Mouse (Mus musculus): ENCODE data around the gene Cpa1. TPM values are rescaled to one million over a fixed set of nuclear protein-coding genes. Genes with fewer than 3 reads are reported as not detected.

Cpa1 gene
- polyA plus RNA-seq, 1 experiment: not detected

DNA sequence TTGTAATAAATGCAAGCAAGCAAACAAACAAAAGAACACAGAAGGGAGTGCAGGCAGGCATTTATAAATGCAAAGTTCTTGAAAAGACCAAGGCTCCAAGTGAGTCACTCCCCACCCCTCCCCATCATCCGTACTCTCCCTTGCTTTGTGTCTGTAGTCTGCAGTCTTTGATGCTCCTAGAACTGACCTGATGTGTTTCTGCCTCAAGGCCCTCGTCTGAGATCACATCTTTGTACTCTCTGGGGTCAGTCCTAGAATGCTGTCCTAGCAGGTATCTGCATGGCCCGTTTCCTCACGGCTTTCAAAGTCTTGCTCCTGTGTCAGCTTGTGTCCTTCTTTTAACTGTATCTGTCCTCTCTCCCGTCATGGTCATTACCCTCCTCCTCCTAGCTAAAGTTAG lies 19.4 kb upstream of the Cpa1 start:
- 98% methylated on average over 5 of the region's 5 CpGs for WGBS
- H3K27me3 ChIP-seq (ENCODE audit: control insufficient read depth, insufficient read depth, low read length): no peaks in the 10 kb centered on the region; the same call in 1 of the 2 replicates
- no peaks in the 10 kb centered on the region for H3K4me1 ChIP-seq (replicated peaks; ENCODE audit: control insufficient read depth, insufficient read depth, low read length)
- no peak for TF ChIP-seq CTCF (IDR thresholded peaks at IDR 0.05; ENCODE audit: borderline replicate concordance, control insufficient read depth, extremely low read depth, insufficient read depth, low read length, poor library complexity)
- TF ChIP-seq POLR2A (IDR thresholded peaks at IDR 0.05; ENCODE audit: control insufficient read depth, extremely low read depth, insufficient read depth, low read length, poor library complexity): no peak
- no peak overlapping the region for H3K4me3 ChIP-seq (ENCODE audit: control insufficient read depth, insufficient read depth, low read length)
- no peak overlapping the region for H3K27ac ChIP-seq (ENCODE audit: control insufficient read depth, insufficient read depth, low read length)
- no peaks in the 10 kb centered on the region for H3K36me3 ChIP-seq (ENCODE audit: control insufficient read depth, insufficient read depth, low read length)
- DNase-seq: no peak

DNA sequence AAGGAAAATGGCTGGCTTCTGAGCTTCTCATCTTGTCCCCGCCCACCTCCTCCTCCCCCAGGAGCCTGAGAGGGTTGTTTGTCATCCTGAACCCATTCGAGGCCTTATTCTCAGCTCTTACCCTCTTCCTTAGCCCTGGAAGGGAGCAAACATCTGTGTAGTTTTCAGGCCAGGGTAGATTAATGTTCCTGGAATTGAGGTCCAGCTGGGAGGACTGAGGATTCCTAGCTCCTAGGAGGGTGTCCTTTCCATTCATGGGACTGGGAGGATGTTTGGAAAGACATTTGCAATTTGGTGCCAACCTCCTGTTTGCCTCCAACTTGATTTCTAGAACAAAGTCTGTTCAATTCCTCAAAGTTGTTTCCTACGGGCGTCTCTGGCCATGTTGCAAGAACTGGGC lies 18.4 kb upstream of the Cpa1 start:
- WGBS: 87% methylated on average over 4 of the region's 4 CpGs
- no peaks in the 10 kb centered on the region for H3K4me1 ChIP-seq (replicated peaks; ENCODE audit: control insufficient read depth, insufficient read depth, low read length)
- H3K27me3 ChIP-seq (ENCODE audit: control insufficient read depth, insufficient read depth, low read length): no peaks in the 10 kb centered on the region; the same call in 1 of the 2 replicates
- H3K27ac ChIP-seq (ENCODE audit: control insufficient read depth, insufficient read depth, low read length): no peak overlapping the region
- no peak overlapping the region for H3K4me3 ChIP-seq (ENCODE audit: control insufficient read depth, insufficient read depth, low read length)
- no peak for DNase-seq
- H3K36me3 ChIP-seq (ENCODE audit: control insufficient read depth, insufficient read depth, low read length): no peaks in the 10 kb centered on the region
- TF ChIP-seq CTCF (IDR thresholded peaks at IDR 0.05; ENCODE audit: borderline replicate concordance, control insufficient read depth, extremely low read depth, insufficient read depth, low read length, poor library complexity): no peak
- TF ChIP-seq POLR2A (IDR thresholded peaks at IDR 0.05; ENCODE audit: control insufficient read depth, extremely low read depth, insufficient read depth, low read length, poor library complexity): no peak

DNA sequence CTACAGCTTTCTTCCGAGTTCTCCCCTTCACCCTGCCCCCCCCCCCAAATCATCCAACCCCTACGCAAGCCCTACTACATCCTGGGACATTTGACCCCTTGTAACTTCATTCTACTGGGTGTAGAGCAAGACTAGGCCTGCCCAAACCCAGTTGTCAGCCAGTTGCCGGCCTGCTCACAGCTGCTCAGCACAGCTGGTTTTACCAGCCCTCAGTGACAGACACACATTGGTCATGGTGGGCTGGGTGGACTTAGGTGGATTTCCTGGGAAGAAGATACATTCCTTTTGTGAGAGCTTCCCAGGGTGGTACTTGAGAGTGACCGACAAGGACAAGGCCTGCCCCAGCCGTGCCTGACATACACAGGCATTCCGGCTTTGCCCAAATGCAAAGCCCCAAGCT lies 18.0 kb upstream of the Cpa1 start:
- no peak overlapping the region for H3K4me3 ChIP-seq (ENCODE audit: control insufficient read depth, insufficient read depth, low read length)
- H3K27me3 ChIP-seq (ENCODE audit: control insufficient read depth, insufficient read depth, low read length): no peaks in the 10 kb centered on the region; the same call in 1 of the 2 replicates
- DNase-seq: no peak
- no peak overlapping the region for H3K27ac ChIP-seq (ENCODE audit: control insufficient read depth, insufficient read depth, low read length)
- no peaks in the 10 kb centered on the region for H3K4me1 ChIP-seq (replicated peaks; ENCODE audit: control insufficient read depth, insufficient read depth, low read length)
- H3K36me3 ChIP-seq (ENCODE audit: control insufficient read depth, insufficient read depth, low read length): no peaks in the 10 kb centered on the region
- TF ChIP-seq CTCF (IDR thresholded peaks at IDR 0.05; ENCODE audit: borderline replicate concordance, control insufficient read depth, extremely low read depth, insufficient read depth, low read length, poor library complexity) (no peak), POLR2A (IDR thresholded peaks at IDR 0.05; ENCODE audit: control insufficient read depth, extremely low read depth, insufficient read depth, low read length, poor library complexity) (no peak)
- WGBS: 95% methylated on average over 6 of the region's 6 CpGs

DNA sequence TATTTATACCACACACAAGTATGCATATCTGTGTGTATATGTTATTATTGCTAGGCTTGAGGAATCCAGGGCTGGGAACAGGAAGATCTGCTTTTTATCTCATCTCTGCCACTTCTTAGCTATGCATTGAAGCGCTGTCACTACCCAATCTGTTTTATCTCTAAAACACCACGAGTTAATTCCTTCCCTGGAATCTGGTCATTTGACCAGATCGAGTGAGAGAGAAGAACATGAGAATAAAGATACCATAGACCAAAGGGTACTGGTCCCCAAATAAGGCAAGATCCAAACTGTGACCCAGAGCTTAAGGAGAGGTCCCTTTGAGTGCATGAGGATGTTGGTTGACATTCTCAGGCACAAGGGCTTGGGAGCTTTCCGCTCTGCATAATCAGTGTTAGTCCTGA lies 17.0 kb upstream of the Cpa1 start:
- DNase-seq: no peak
- Histone ChIP-seq H3K27me3 (ENCODE audit: control insufficient read depth, insufficient read depth, low read length) (no peaks in the 10 kb centered on the region; the same call in 1 of the 2 replicates), H3K4me3 (ENCODE audit: control insufficient read depth, insufficient read depth, low read length) (no peak overlapping the region), H3K27ac (ENCODE audit: control insufficient read depth, insufficient read depth, low read length) (no peak overlapping the region), H3K4me1 (replicated peaks; ENCODE audit: control insufficient read depth, insufficient read depth, low read length) (no peaks in the 10 kb centered on the region), H3K36me3 (ENCODE audit: control insufficient read depth, insufficient read depth, low read length) (no peaks in the 10 kb centered on the region)
- TF ChIP-seq CTCF (IDR thresholded peaks at IDR 0.05; ENCODE audit: borderline replicate concordance, control insufficient read depth, extremely low read depth, insufficient read depth, low read length, poor library complexity) (no peak), POLR2A (IDR thresholded peaks at IDR 0.05; ENCODE audit: control insufficient read depth, extremely low read depth, insufficient read depth, low read length, poor library complexity) (no peak)
- 73% methylated on average over 4 of the region's 4 CpGs for WGBS

DNA sequence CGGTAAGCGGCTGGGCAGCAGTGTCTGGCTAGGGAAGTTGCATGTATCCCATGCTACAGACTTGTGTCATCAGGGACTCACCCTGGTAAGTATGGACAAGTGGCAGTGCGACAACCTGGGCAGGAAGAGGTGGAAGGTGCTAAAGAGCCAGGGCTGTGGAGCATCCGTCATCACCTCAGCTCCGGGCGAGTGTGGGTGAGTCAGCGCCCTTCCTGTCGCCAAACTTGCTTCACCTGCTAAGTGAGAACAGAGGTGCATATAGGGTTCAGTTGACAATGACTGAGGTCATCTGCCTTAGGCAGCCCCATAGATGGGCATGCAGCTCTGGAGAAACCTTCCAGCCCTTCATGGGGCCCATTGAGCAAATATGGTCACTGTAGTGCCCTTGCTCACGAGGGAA lies 14.3 kb upstream of the Cpa1 start:
- no peaks in the 10 kb centered on the region for H3K36me3 ChIP-seq (ENCODE audit: control insufficient read depth, insufficient read depth, low read length)

DNA sequence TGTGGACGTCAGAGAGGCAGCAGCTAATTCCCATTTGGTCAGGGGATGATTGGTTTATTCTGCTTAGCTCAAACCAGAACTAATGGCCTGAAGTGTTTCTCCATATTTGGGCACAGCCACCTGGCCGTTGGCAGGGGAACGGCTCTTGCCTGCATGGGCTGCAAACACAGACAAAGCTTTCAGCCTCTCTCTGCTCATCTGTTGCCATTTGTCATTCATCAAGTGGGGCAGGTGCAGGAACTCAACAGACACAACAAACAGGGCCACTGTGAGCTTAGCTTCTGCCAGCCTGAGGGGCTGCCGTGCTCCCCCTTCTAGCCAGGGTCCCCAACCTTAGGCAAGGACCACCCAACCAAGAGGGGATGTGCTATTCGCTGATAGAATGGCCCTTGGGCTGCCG lies 10.9 kb upstream of the Cpa1 start:
- no peak overlapping the region for H3K27ac ChIP-seq (ENCODE audit: control insufficient read depth, insufficient read depth, low read length)
- 93% methylated on average over 6 of the region's 6 CpGs for WGBS

More for the DNA sequence above, 14.3 kb upstream of the Cpa1 start:
- no peak overlapping the region for H3K27ac ChIP-seq (ENCODE audit: control insufficient read depth, insufficient read depth, low read length)
- DNase-seq: no peak
- H3K27me3 ChIP-seq (ENCODE audit: control insufficient read depth, insufficient read depth, low read length): no peaks in the 10 kb centered on the region
- H3K4me1 ChIP-seq (replicated peaks; ENCODE audit: control insufficient read depth, insufficient read depth, low read length): no peaks in the 10 kb centered on the region
- WGBS: 94% methylated on average over 9 of the region's 9 CpGs
- TF ChIP-seq CTCF (IDR thresholded peaks at IDR 0.05; ENCODE audit: borderline replicate concordance, control insufficient read depth, extremely low read depth, insufficient read depth, low read length, poor library complexity) (no peak), POLR2A (IDR thresholded peaks at IDR 0.05; ENCODE audit: control insufficient read depth, extremely low read depth, insufficient read depth, low read length, poor library complexity) (no peak)
- no peak overlapping the region for H3K4me3 ChIP-seq (ENCODE audit: control insufficient read depth, insufficient read depth, low read length)

DNA sequence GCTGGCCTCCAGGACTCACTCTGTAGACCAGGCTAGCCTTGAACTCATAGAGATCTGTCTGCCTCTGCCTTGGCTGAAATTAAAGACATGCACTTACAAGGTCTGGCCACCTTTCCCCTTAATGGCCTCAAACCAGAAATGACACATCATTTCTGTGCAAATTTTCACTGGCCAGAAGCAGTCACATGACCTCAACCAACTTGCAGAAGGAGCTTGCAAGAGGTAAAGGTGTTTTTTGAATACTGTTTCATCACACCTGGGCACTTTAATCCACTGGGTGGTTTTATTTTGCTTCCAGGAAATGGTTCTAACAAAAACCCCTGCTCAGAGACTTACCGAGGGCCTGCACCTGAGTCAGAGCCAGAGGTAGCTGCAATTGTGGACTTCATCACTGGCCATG lies 9.0 kb upstream of the Cpa1 start:
- H3K27me3 ChIP-seq (ENCODE audit: control insufficient read depth, insufficient read depth, low read length): no peaks in the 10 kb centered on the region
- H3K36me3 ChIP-seq (ENCODE audit: control insufficient read depth, insufficient read depth, low read length): no peaks in the 10 kb centered on the region
- WGBS: 65% methylated on average over 1 of the region's 1 CpGs
- DNase-seq: no peak
- no peak overlapping the region for H3K4me3 ChIP-seq (ENCODE audit: control insufficient read depth, insufficient read depth, low read length)
- TF ChIP-seq POLR2A (IDR thresholded peaks at IDR 0.05; ENCODE audit: control insufficient read depth, extremely low read depth, insufficient read depth, low read length, poor library complexity) (no peak), CTCF (IDR thresholded peaks at IDR 0.05; ENCODE audit: borderline replicate concordance, control insufficient read depth, extremely low read depth, insufficient read depth, low read length, poor library complexity) (no peak)
- H3K27ac ChIP-seq (ENCODE audit: control insufficient read depth, insufficient read depth, low read length): no peak overlapping the region
- H3K4me1 ChIP-seq (replicated peaks; ENCODE audit: control insufficient read depth, insufficient read depth, low read length): no peaks in the 10 kb centered on the region

More for the DNA sequence above, 10.9 kb upstream of the Cpa1 start:
- Histone ChIP-seq H3K36me3 (ENCODE audit: control insufficient read depth, insufficient read depth, low read length) (no peaks in the 10 kb centered on the region), H3K4me1 (replicated peaks; ENCODE audit: control insufficient read depth, insufficient read depth, low read length) (no peaks in the 10 kb centered on the region), H3K27me3 (ENCODE audit: control insufficient read depth, insufficient read depth, low read length) (no peaks in the 10 kb centered on the region), H3K4me3 (ENCODE audit: control insufficient read depth, insufficient read depth, low read length) (no peak overlapping the region)
- no peak for DNase-seq
- TF ChIP-seq CTCF (IDR thresholded peaks at IDR 0.05; ENCODE audit: borderline replicate concordance, control insufficient read depth, extremely low read depth, insufficient read depth, low read length, poor library complexity): no peak
- TF ChIP-seq POLR2A (IDR thresholded peaks at IDR 0.05; ENCODE audit: control insufficient read depth, extremely low read depth, insufficient read depth, low read length, poor library complexity): no peak

Data from thymus, adult 2 months (tissue).